ENCODE assay signal across 12 mouse cellular contexts in genomic region chr8:124676661-124677060, GRCm38 (mm10). TPM values are rescaled to one million over a fixed set of nuclear protein-coding genes. Genes with fewer than 3 reads are reported as not detected.
DNase-seq lines count a peak whose midpoint lies in the region; ATAC-seq and TF ChIP-seq lines count a peak whose summit lies in the region.
"Had no signal": no experiment of that assay in that cellular context is flagged by ENCODE, and none has a peak within 500 bp of the region (broad histone marks: within the 10 kb centered on the region; RNA-seq: fewer than 3 reads in every experiment).

No protein-coding gene starts in this region.

- no peak overlapping the region for H3K27ac ChIP-seq in gastrocnemius, adult 2 months
- H3K27ac ChIP-seq in midbrain, embryonic 13.5 days, result no peak overlapping the region; the same call in 1 of the 2 replicates
- H3K27ac ChIP-seq in midbrain, embryonic 14.5 days (replicated peaks; ENCODE audit: low read depth, low read length), result no peak overlapping the region
- H3K27ac ChIP-seq in cerebellum, adult 2 months (ENCODE audit: insufficient read depth, low read length), result peak overlapping the region; percentile 65
- H3K27ac ChIP-seq in hindbrain, postnatal 0 days, result peak overlapping the region; percentile 95
- no peak overlapping the region for H3K27ac ChIP-seq in kidney, embryonic 16.5 days (ENCODE audit: low read length)
- no peak overlapping the region for H3K27ac ChIP-seq in kidney, embryonic 14.5 days (ENCODE audit: low read depth, low read length)

- no peaks in the 10 kb centered on the region for H3K9me3 ChIP-seq in midbrain, embryonic 13.5 days
- no peaks in the 10 kb centered on the region for H3K9me3 ChIP-seq in midbrain, embryonic 14.5 days (ENCODE audit: control insufficient read depth, low read length)
- H3K9me3 ChIP-seq in hindbrain, postnatal 0 days (ENCODE audit: low read length), result no peaks in the 10 kb centered on the region
- H3K9me3 ChIP-seq in kidney, embryonic 16.5 days (ENCODE audit: low read length), result no peaks in the 10 kb centered on the region
- H3K9me3 ChIP-seq in kidney, embryonic 14.5 days (ENCODE audit: control insufficient read depth, low read length), result no peaks in the 10 kb centered on the region

- intact Hi-C loops in gastrocnemius, adult 2 months (cut with DNase I), result loop anchor here (1.0 to 10.0 kb wide), 2 partner anchors 59 to 282 kb away; no protein-coding TSS in a partner anchor

- TF ChIP-seq CTCF in gastrocnemius, adult 2 months (IDR thresholded peaks at IDR 0.05), result no peak
- 0 out of 2 replicates have a peak, but pooled peaks have one; percentile 5 for TF ChIP-seq CTCF in cerebellum, adult 2 months (IDR thresholded peaks at IDR 0.05; ENCODE audit: borderline replicate concordance, insufficient read depth, low read depth, low read length)
- no peak for TF ChIP-seq CTCF in hindbrain, postnatal 0 days (IDR thresholded peaks at IDR 0.05; ENCODE audit: low read depth)

- H3K27me3 ChIP-seq in midbrain, embryonic 13.5 days, result no peaks in the 10 kb centered on the region
- no peaks in the 10 kb centered on the region for H3K27me3 ChIP-seq in midbrain, embryonic 14.5 days (ENCODE audit: control insufficient read depth, insufficient read depth, low read length)
- H3K27me3 ChIP-seq in cerebellum, adult 2 months (ENCODE audit: control insufficient read depth, insufficient read depth, low read length), result no peaks in the 10 kb centered on the region
- no peaks in the 10 kb centered on the region for H3K27me3 ChIP-seq in hindbrain, postnatal 0 days (ENCODE audit: insufficient read depth, low read length)
- no peaks in the 10 kb centered on the region for H3K27me3 ChIP-seq in kidney, embryonic 16.5 days (ENCODE audit: insufficient read depth, low read length)
- no peaks in the 10 kb centered on the region for H3K27me3 ChIP-seq in kidney, embryonic 14.5 days (ENCODE audit: control insufficient read depth, insufficient read depth, low read length)

- no peak for TF ChIP-seq POLR2A in cerebellum, adult 2 months (IDR thresholded peaks at IDR 0.05; ENCODE audit: borderline replicate concordance, insufficient read depth, low read length)

- DNase-seq in gastrocnemius, adult 2 months, result peak; percentile 8
- DNase-seq in gastrocnemius, adult 18-20 months (ENCODE audit: low spot score), result no peak
- DNase-seq in midbrain, embryonic 14.5 days, result no peak
- peak; percentile 79 to 83 for DNase-seq in cerebellum, adult 2 months
- DNase-seq in hindbrain, postnatal 0 days (ENCODE audit: low spot score), result peak; percentile 28
- DNase-seq: B cell, adult 2 months; gastrocnemius, postnatal 25 days; kidney, adult 2 months; lung, adult 18-20 months had no signal

- H3K4me2 ChIP-seq in midbrain, embryonic 13.5 days (replicated peaks), result no peak overlapping the region
- no peak overlapping the region for H3K4me2 ChIP-seq in midbrain, embryonic 14.5 days (ENCODE audit: low read length)
- H3K4me2 ChIP-seq in hindbrain, postnatal 0 days (ENCODE audit: low read depth, low read length), result no peak overlapping the region
- H3K4me2 ChIP-seq in kidney, embryonic 16.5 days (replicated peaks; ENCODE audit: low read depth, low read length), result no peak overlapping the region
- H3K4me2 ChIP-seq in kidney, embryonic 14.5 days (replicated peaks; ENCODE audit: low read depth, low read length), result no peak overlapping the region

- H3K9ac ChIP-seq in midbrain, embryonic 13.5 days (replicated peaks), result no peak overlapping the region
- no peak overlapping the region for H3K9ac ChIP-seq in midbrain, embryonic 14.5 days (replicated peaks; ENCODE audit: low read length)
- peak overlapping the region; percentile 56; the same call in 1 of the 2 replicates for H3K9ac ChIP-seq in hindbrain, postnatal 0 days (replicated peaks; ENCODE audit: low read length)
- no peak overlapping the region for H3K9ac ChIP-seq in kidney, embryonic 16.5 days (replicated peaks; ENCODE audit: low read length)
- H3K9ac ChIP-seq in kidney, embryonic 14.5 days (ENCODE audit: low read depth, low read length), result no peak overlapping the region

- peaks cover 87% of the 10 kb centered on the region for H3K36me3 ChIP-seq in midbrain, embryonic 13.5 days
- H3K36me3 ChIP-seq in midbrain, embryonic 14.5 days (ENCODE audit: control insufficient read depth, insufficient read depth, low read length), result peaks cover 89% of the 10 kb centered on the region
- H3K36me3 ChIP-seq in hindbrain, postnatal 0 days (ENCODE audit: insufficient read depth, low read length), result peaks cover 41% of the 10 kb centered on the region; the same call in 1 of the 2 replicates
- H3K36me3 ChIP-seq in kidney, embryonic 16.5 days (ENCODE audit: insufficient read depth, low read length), result peaks cover 19% of the 10 kb centered on the region; the same call in 1 of the 2 replicates
- peaks cover 50% of the 10 kb centered on the region for H3K36me3 ChIP-seq in kidney, embryonic 14.5 days (ENCODE audit: control insufficient read depth, insufficient read depth, low read length)

- peak; percentile 12; the same call in 1 of the 2 replicates for ATAC-seq in midbrain, embryonic 13.5 days
- ATAC-seq in midbrain, embryonic 14.5 days (ENCODE audit: low FRiP score, low TSS enrichment), result no peak
- ATAC-seq in hindbrain, postnatal 0 days, result no peak; the same call in 1 of the 2 replicates
- no peak for ATAC-seq in kidney, embryonic 16.5 days (ENCODE audit: low FRiP score, low TSS enrichment)
- no peak for ATAC-seq in kidney, embryonic 14.5 days (ENCODE audit: low FRiP score, low TSS enrichment)

- no peak overlapping the region for H3K4me3 ChIP-seq in gastrocnemius, adult 2 months
- no peak overlapping the region for H3K4me3 ChIP-seq in midbrain, embryonic 13.5 days (replicated peaks)
- H3K4me3 ChIP-seq in midbrain, embryonic 14.5 days (replicated peaks; ENCODE audit: low read depth, low read length), result no peak overlapping the region
- no peak overlapping the region for H3K4me3 ChIP-seq in cerebellum, adult 2 months (replicated peaks; ENCODE audit: insufficient read depth, low read depth, low read length)
- no peak overlapping the region for H3K4me3 ChIP-seq in hindbrain, postnatal 0 days (ENCODE audit: low read length)
- H3K4me3 ChIP-seq in kidney, embryonic 16.5 days (ENCODE audit: low read length), result no peak overlapping the region
- no peak overlapping the region for H3K4me3 ChIP-seq in kidney, embryonic 14.5 days (ENCODE audit: low read length)

- 0 out of 2 replicates have a peak, but pooled peaks cover 4% of the 10 kb centered on the region for H3K4me1 ChIP-seq in midbrain, embryonic 13.5 days (replicated peaks)
- H3K4me1 ChIP-seq in midbrain, embryonic 14.5 days (ENCODE audit: control insufficient read depth, insufficient read depth, low read length), result peaks cover 2% of the 10 kb centered on the region; the same call in 1 of the 2 replicates
- peaks cover 18% of the 10 kb centered on the region for H3K4me1 ChIP-seq in cerebellum, adult 2 months (ENCODE audit: control insufficient read depth, insufficient read depth, low read length)
- H3K4me1 ChIP-seq in hindbrain, postnatal 0 days (ENCODE audit: insufficient read depth, low read length), result 0 out of 2 replicates have a peak, but pooled peaks cover 8% of the 10 kb centered on the region
- no peaks in the 10 kb centered on the region for H3K4me1 ChIP-seq in kidney, embryonic 16.5 days (ENCODE audit: insufficient read depth, low read length)
- 0 out of 2 replicates have a peak, but pooled peaks cover 2% of the 10 kb centered on the region for H3K4me1 ChIP-seq in kidney, embryonic 14.5 days (ENCODE audit: control insufficient read depth, insufficient read depth, low read length)

- 92% methylated on average over 4 of the region's 4 CpGs for WGBS in midbrain, embryonic 13.5 days
- WGBS in midbrain, embryonic 14.5 days, result 97% methylated on average over 4 of the region's 4 CpGs
- 12% methylated on average over 4 of the region's 4 CpGs for WGBS in cerebellum, adult 2 months
- 68% methylated on average over 4 of the region's 4 CpGs for WGBS in hindbrain, postnatal 0 days
- WGBS in kidney, embryonic 16.5 days, result 95% methylated on average over 4 of the region's 4 CpGs
- 93% methylated on average over 4 of the region's 4 CpGs for WGBS in kidney, embryonic 14.5 days

RNA-seq across cellular contexts. Expression of gene 2310022B05Rik, which starts 13.5 kb away (rescaled TPM):
- total RNA-seq in gastrocnemius, adult 2 months (2021), result 10 to 100 TPM; 10.4 to 17.3 TPM
- total RNA-seq in gastrocnemius, adult 18-20 months (2021), result 10 to 100 TPM; 10.0 to 15.7 TPM
- polyA plus RNA-seq in midbrain, embryonic 13.5 days (2015; fragmentation: Nextera tagmentation; extraction: Ambion mirVana), result 15.7 and 18.1 TPM in 2 replicates
- 29.0 and 31.7 TPM in 2 replicates for polyA plus RNA-seq in midbrain, embryonic 14.5 days (2014; fragmentation: Nextera tagmentation; extraction: Ambion mirVana)
- polyA plus RNA-seq in cerebellum, adult 2 months (2012; rRNA removed), result 63.8 and 67.8 TPM in 2 replicates
- total RNA-seq in hindbrain, postnatal 0 days (2014; rRNA removed), result 100 and 106 TPM in 2 replicates
- 27.0 and 30.2 TPM in 2 replicates for polyA plus RNA-seq in hindbrain, postnatal 0 days (2015; fragmentation: Nextera tagmentation; extraction: Ambion mirVana)
- 28.0 and 31.7 TPM in 2 replicates for polyA plus RNA-seq in kidney, embryonic 16.5 days (2015; fragmentation: Nextera tagmentation; extraction: Ambion mirVana)
- polyA plus RNA-seq in kidney, embryonic 14.5 days (2014; fragmentation: Nextera tagmentation; extraction: Ambion mirVana), result 28.1 and 38.8 TPM in 2 replicates

RNA-seq across cellular contexts. Expression of gene Ttc13, which starts 45.1 kb away (rescaled TPM):
- 10 to 100 TPM; 19.3 to 20.8 TPM for total RNA-seq in gastrocnemius, adult 2 months (2021)
- 10 to 100 TPM; 17.1 to 20.6 TPM for total RNA-seq in gastrocnemius, adult 18-20 months (2021)
- 55.0 and 60.2 TPM in 2 replicates for polyA plus RNA-seq in midbrain, embryonic 13.5 days (2015; fragmentation: Nextera tagmentation; extraction: Ambion mirVana)
- polyA plus RNA-seq in midbrain, embryonic 14.5 days (2014; fragmentation: Nextera tagmentation; extraction: Ambion mirVana), result 56.3 and 70.9 TPM in 2 replicates
- 39.1 and 41.6 TPM in 2 replicates for polyA plus RNA-seq in cerebellum, adult 2 months (2012; rRNA removed)
- total RNA-seq in hindbrain, postnatal 0 days (2014; rRNA removed), result 63.1 and 64.2 TPM in 2 replicates
- polyA plus RNA-seq in hindbrain, postnatal 0 days (2015; fragmentation: Nextera tagmentation; extraction: Ambion mirVana), result 57.5 and 58.6 TPM in 2 replicates
- polyA plus RNA-seq in kidney, embryonic 16.5 days (2015; fragmentation: Nextera tagmentation; extraction: Ambion mirVana), result 43.5 and 49.9 TPM in 2 replicates
- polyA plus RNA-seq in kidney, embryonic 14.5 days (2014; fragmentation: Nextera tagmentation; extraction: Ambion mirVana), result 36.3 and 57.1 TPM in 2 replicates

RNA-seq across cellular contexts. Expression of gene Arv1, which starts 45.3 kb away (rescaled TPM):
- total RNA-seq in gastrocnemius, adult 2 months (2021), result 1 to 10 TPM; 2.9 to 3.5 TPM
- total RNA-seq in gastrocnemius, adult 18-20 months (2021), result 1 to 10 TPM; 2.6 to 3.1 TPM
- 32.6 and 33.3 TPM in 2 replicates for polyA plus RNA-seq in midbrain, embryonic 13.5 days (2015; fragmentation: Nextera tagmentation; extraction: Ambion mirVana)
- polyA plus RNA-seq in midbrain, embryonic 14.5 days (2014; fragmentation: Nextera tagmentation; extraction: Ambion mirVana), result 36.1 and 39.0 TPM in 2 replicates
- 19.5 and 20.3 TPM in 2 replicates for polyA plus RNA-seq in cerebellum, adult 2 months (2012; rRNA removed)
- total RNA-seq in hindbrain, postnatal 0 days (2014; rRNA removed), result 11.1 and 17.5 TPM in 2 replicates
- 31.5 and 33.5 TPM in 2 replicates for polyA plus RNA-seq in hindbrain, postnatal 0 days (2015; fragmentation: Nextera tagmentation; extraction: Ambion mirVana)
- polyA plus RNA-seq in kidney, embryonic 16.5 days (2015; fragmentation: Nextera tagmentation; extraction: Ambion mirVana), result 23.8 and 27.2 TPM in 2 replicates
- 30.9 and 32.2 TPM in 2 replicates for polyA plus RNA-seq in kidney, embryonic 14.5 days (2014; fragmentation: Nextera tagmentation; extraction: Ambion mirVana)

Comparison
In these comparisons a context has a peak if more than half of its experiments do, and no peak if none do; other contexts are left out.
1. DNase-seq: peak in gastrocnemius, adult 2 months (single experiment), cerebellum, adult 2 months (2 of 2) and hindbrain, postnatal 0 days (single experiment); none in gastrocnemius, adult 18-20 months (single experiment) and midbrain, embryonic 14.5 days (single experiment).
2. H3K27ac ChIP-seq: peak in cerebellum, adult 2 months (single experiment) and hindbrain, postnatal 0 days (single experiment); none in gastrocnemius, adult 2 months (single experiment), midbrain, embryonic 13.5 days (single experiment), midbrain, embryonic 14.5 days (single experiment), kidney, embryonic 16.5 days (single experiment) and kidney, embryonic 14.5 days (single experiment).